ENCODE assay signal across 20 mouse cellular contexts in genomic region chr5:141038342-141038741, GRCm38 (mm10). TPM values are rescaled to one million over a fixed set of nuclear protein-coding genes. Genes with fewer than 3 reads are reported as not detected.
A peak's percentile ranks its signal among the peaks of the same experiment; 100 is the strongest.
DNase-seq lines count a peak whose midpoint lies in the region; ATAC-seq lines count a peak whose summit lies in the region.
"Had no signal": no experiment of that assay in that cellular context is flagged by ENCODE, and none has a peak within 500 bp of the region (broad histone marks: within the 10 kb centered on the region; RNA-seq: fewer than 3 reads in every experiment).

No protein-coding gene starts in this region.

- H3K27me3 ChIP-seq in kidney, embryonic 16.5 days (ENCODE audit: insufficient read depth, low read length) = no peaks in the 10 kb centered on the region
- H3K27me3 ChIP-seq in splenic B cell, adult 2 months (ENCODE audit: control insufficient read depth, insufficient read depth, low read length, poor library complexity, severe bottlenecking) = no peaks in the 10 kb centered on the region
- H3K27me3 ChIP-seq: CH12.LX; embryonic facial prominence, embryonic 13.5 days; forebrain, embryonic 13.5 days; heart, embryonic 13.5 days; hindbrain, embryonic 12.5 days had no signal

- no peak overlapping the region for H3K27ac ChIP-seq in kidney, embryonic 16.5 days (ENCODE audit: low read length)
- H3K27ac ChIP-seq: embryonic facial prominence, embryonic 13.5 days; forebrain, embryonic 13.5 days; heart, embryonic 13.5 days; hindbrain, embryonic 12.5 days had no signal

- WGBS in kidney, embryonic 16.5 days = 75% methylated on average over 1 of the region's 1 CpGs

- H3K4me3 ChIP-seq in kidney, embryonic 16.5 days (ENCODE audit: low read length) = no peak overlapping the region
- H3K4me3 ChIP-seq: embryonic facial prominence, embryonic 13.5 days; forebrain, embryonic 13.5 days; heart, embryonic 13.5 days; hindbrain, embryonic 12.5 days had no signal

- no peak overlapping the region for H3K4me2 ChIP-seq in kidney, embryonic 16.5 days (replicated peaks; ENCODE audit: low read depth, low read length)
- H3K4me2 ChIP-seq: embryonic facial prominence, embryonic 13.5 days; forebrain, embryonic 13.5 days; heart, embryonic 13.5 days; hindbrain, embryonic 12.5 days had no signal

- no peaks in the 10 kb centered on the region for H3K4me1 ChIP-seq in kidney, embryonic 16.5 days (ENCODE audit: insufficient read depth, low read length)

- no peaks in the 10 kb centered on the region for H3K9me3 ChIP-seq in kidney, embryonic 16.5 days (ENCODE audit: low read length)
- H3K9me3 ChIP-seq: embryonic facial prominence, embryonic 13.5 days; forebrain, embryonic 13.5 days; heart, embryonic 13.5 days; hindbrain, embryonic 12.5 days had no signal

- H3K9ac ChIP-seq in kidney, embryonic 16.5 days (replicated peaks; ENCODE audit: low read length) = no peak overlapping the region
- H3K9ac ChIP-seq: embryonic facial prominence, embryonic 13.5 days; forebrain, embryonic 13.5 days; forebrain, postnatal 0 days; heart, embryonic 13.5 days; hindbrain, embryonic 12.5 days had no signal

- peak; percentile 6 for DNase-seq in kidney, adult 9 months
- DNase-seq in brain, adult 2 months (ENCODE audit: low read depth, low spot score) = peak; percentile 11
- peak; percentile 27 for DNase-seq in splenic B cell, adult 2 months (ENCODE audit: low read depth, low spot score)
- no peak for DNase-seq in urinary bladder, postnatal 10 days (ENCODE audit: low spot score)
- DNase-seq: adrenal gland, postnatal 14 days; cerebellum, adult 2 months; cerebellum, postnatal 14 days; forebrain, postnatal 0 days; gastrocnemius, postnatal 14 days; heart, postnatal 36 days had no signal

- no peak for ATAC-seq in kidney, embryonic 16.5 days (ENCODE audit: low FRiP score, low TSS enrichment)
- ATAC-seq in granulocyte monocyte progenitor cell, adult 5-6 weeks (replicated peaks; ENCODE audit: poor library complexity, severe bottlenecking) = peak; percentile 64
- ATAC-seq: activated CD4-positive, CD25-positive, alpha-beta regulatory T cell, adult 4 months; forebrain, embryonic 13.5 days; forebrain, postnatal 0 days; hindbrain, embryonic 16.5 days; Patski had no signal

- H3K36me3 ChIP-seq in kidney, embryonic 16.5 days (ENCODE audit: insufficient read depth, low read length) = no peaks in the 10 kb centered on the region
- H3K36me3 ChIP-seq in splenic B cell, adult 2 months (ENCODE audit: control insufficient read depth, insufficient read depth, low read length, poor library complexity, severe bottlenecking) = no peaks in the 10 kb centered on the region
- H3K36me3 ChIP-seq: embryonic facial prominence, embryonic 13.5 days; heart, embryonic 13.5 days; hindbrain, embryonic 12.5 days had no signal

RNA-seq across cellular contexts. Expression of gene Card11, which starts 38.0 kb away (rescaled TPM):
- polyA plus RNA-seq in kidney, embryonic 16.5 days (2015; fragmentation: Nextera tagmentation; extraction: Ambion mirVana) = 0.08 and 0.27 TPM in 2 replicates
- total RNA-seq in granulocyte monocyte progenitor cell, adult 5-6 weeks (2014; fragmentation: Nextera tagmentation) = 1.6 TPM in 1 of 2 replicates, not detected in the other
- 0.22 TPM in 1 of 2 replicates, not detected in the other for total RNA-seq in granulocyte monocyte progenitor cell, adult 5-6 weeks (2017)
- total RNA-seq: forebrain, postnatal 0 days had no signal
- polyA plus RNA-seq: forebrain, embryonic 13.5 days; forebrain, postnatal 0 days; hindbrain, embryonic 12.5 days; Patski had no signal
